Mouse (Mus musculus) kidney, embryonic 14.5 days (tissue): Measurements from ENCODE around the gene Usp27x. TPM values are rescaled to one million over a fixed set of nuclear protein-coding genes. Genes with fewer than 3 reads are reported as not detected.
A peak's percentile ranks its signal among the peaks of the same experiment; 100 is the strongest.

Experiments used
- ATAC-seq: fragments of 200-750 bp; cut with Nextera tagmentation; 2 replicates; pipeline ENCODE4 v1.8.0; 2017; ENCODE audit warnings: moderate number of reproducible peaks, mild to moderate bottlenecking, moderate TSS enrichment, moderate library complexity; ENCODE audit not compliant: low FRiP score, low TSS enrichment
- H3K27ac ChIP-seq: fragments of 300-500 bp; sonication (generic); 2 replicates; pipeline ENCODE4 v1.5.1; 2014; ENCODE audit warnings: low read depth, mild to moderate bottlenecking, low read length, moderate library complexity, mixed read lengths
- H3K27me3 ChIP-seq: fragments of 300-500 bp; sonication (generic); 2 replicates; pipeline ENCODE4 v1.6.1; 2014; ENCODE audit warnings: mild to moderate bottlenecking, low read length; ENCODE audit not compliant: control insufficient read depth, insufficient read depth
- H3K36me3 ChIP-seq: fragments of 300-500 bp; sonication (generic); 2 replicates; pipeline ENCODE4 v1.6.1; 2014; ENCODE audit warnings: low read length, mixed read lengths; ENCODE audit not compliant: control insufficient read depth, insufficient read depth
- H3K4me1 ChIP-seq: fragments of 300-500 bp; sonication (generic); 2 replicates; pipeline ENCODE4 v1.6.1; 2014; ENCODE audit warnings: low read length, mixed read lengths; ENCODE audit not compliant: control insufficient read depth, insufficient read depth
- H3K4me2 ChIP-seq: fragments of 300-500 bp; sonication (generic); replicated peaks from 2 replicates; pipeline ENCODE4 v1.6.1; 2014; ENCODE audit warnings: low read depth, mild to moderate bottlenecking, low read length
- H3K4me3 ChIP-seq: fragments of 300-500 bp; sonication (generic); 2 replicates; pipeline ENCODE4 v1.5.1; 2014; ENCODE audit warnings: mild to moderate bottlenecking, low read length
- H3K9ac ChIP-seq: fragments of 300-500 bp; sonication (generic); 2 replicates; pipeline ENCODE4 v1.6.1; 2014; ENCODE audit warnings: low read depth, mild to moderate bottlenecking, low read length, moderate library complexity
- H3K9me3 ChIP-seq: fragments of 300-500 bp; sonication (generic); 2 replicates; pipeline ENCODE4 v1.6.1; 2016; ENCODE audit warnings: low read length; ENCODE audit not compliant: control insufficient read depth
- WGBS: fragments of 180-500 bp; shearing (Covaris S2); extraction: QIAGEN DNeasy Blood & Tissue Kit; methylation state at CpG from one replicate; pipeline ENCODE4 v1.1.7; 2014; 5-methylcytosine and 5-hydroxymethylcytosine counted together
- polyA plus RNA-seq: library from polyadenylated mRNA; unstranded; fragments of >200 nt; fragmentation: Nextera tagmentation; extraction: Ambion mirVana; gene quantifications from 2 replicates; pipeline ENCODE4 v1.2.1, GENCODE M21; 2014

Gene Usp27x
- polyA plus RNA-seq, 1 experiment from 2014 or later: 0.61 TPM

- Histone ChIP-seq H3K4me2 (peak overlapping the region; percentile 80), H3K27ac (peak overlapping the region; percentile 84), H3K9ac (peak overlapping the region; percentile 74), H3K4me3 (peak overlapping the region; percentile 54), H3K36me3 (no peaks in the 10 kb centered on the region), H3K9me3 (no peaks in the 10 kb centered on the region), H3K4me1 (no peaks in the 10 kb centered on the region), H3K27me3 (no peaks in the 10 kb centered on the region)
- WGBS: 45% methylated on average over 31 of the region's 40 CpGs
- peak; percentile 55 for ATAC-seq
Observed at GRCm38 (mm10) chrX:7375322-7375715, 311 bp downstream of the Usp27x start.

DNA sequence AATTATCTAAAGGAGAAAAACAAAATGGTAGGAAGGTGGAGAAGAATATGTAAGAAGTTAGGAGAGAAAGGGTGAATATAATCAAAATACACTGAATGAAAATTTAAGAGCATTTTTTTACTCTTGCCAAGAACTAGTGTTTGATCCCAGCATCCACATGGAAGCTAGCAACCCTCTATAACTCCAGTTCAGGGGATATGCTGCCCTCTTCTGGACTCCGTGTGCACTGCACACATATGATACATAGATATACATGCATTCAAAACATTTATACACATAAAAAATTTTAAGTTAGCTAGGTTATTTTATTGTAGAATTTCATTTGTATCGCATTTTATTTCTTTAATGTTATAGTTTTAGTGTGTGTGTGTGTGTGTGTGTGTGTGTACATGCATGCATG lies 50.2 kb downstream of the Usp27x start:
- H3K4me1 ChIP-seq: no peaks in the 10 kb centered on the region
- no peak for ATAC-seq

DNA sequence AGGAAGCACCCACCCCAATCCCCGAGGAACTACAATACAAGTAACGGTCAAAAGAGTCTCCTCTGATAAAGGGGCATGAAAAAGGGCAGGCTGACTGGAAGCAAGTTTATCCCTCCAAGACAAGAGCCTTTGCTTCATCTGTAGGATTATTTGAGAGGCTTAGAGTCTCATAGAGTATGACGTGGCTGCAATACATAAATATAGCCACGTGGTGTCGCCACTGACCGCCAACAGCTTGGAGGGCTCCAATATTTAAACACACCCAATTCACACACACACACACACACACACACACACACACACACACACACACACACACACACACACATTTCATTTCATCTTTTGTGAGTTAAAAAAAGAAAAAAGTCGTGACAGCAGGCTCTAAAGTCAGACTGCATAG lies 53.3 kb downstream of the Usp27x start:
- no peaks in the 10 kb centered on the region for H3K36me3 ChIP-seq
- H3K4me3 ChIP-seq: no peak overlapping the region
- no peak overlapping the region for H3K9ac ChIP-seq
- H3K27me3 ChIP-seq: no peaks in the 10 kb centered on the region
- no peaks in the 10 kb centered on the region for H3K9me3 ChIP-seq
- 14% methylated on average over 7 of the region's 7 CpGs for WGBS
- H3K27ac ChIP-seq: no peak overlapping the region
- H3K4me2 ChIP-seq: no peak overlapping the region
- ATAC-seq: no peak
- H3K4me1 ChIP-seq: no peaks in the 10 kb centered on the region

More for the DNA sequence above, 50.2 kb downstream of the Usp27x start:
- 46% methylated on average over 2 of the region's 2 CpGs for WGBS
- Histone ChIP-seq H3K9ac (no peak overlapping the region), H3K27ac (no peak overlapping the region), H3K4me3 (no peak overlapping the region), H3K36me3 (no peaks in the 10 kb centered on the region), H3K9me3 (no peaks in the 10 kb centered on the region), H3K4me2 (no peak overlapping the region), H3K27me3 (no peaks in the 10 kb centered on the region)

Other genes with a start within 250 kb of the Usp27x start
- gene Clcn5, start 56.5 kb downstream of the Usp27x start, polyA plus RNA-seq: 8.8 and 17.9 TPM in 2 replicates
- gene Foxp3, start 197.8 kb upstream of the Usp27x start, polyA plus RNA-seq: 0.07 and 0.36 TPM in 2 replicates
- 1.9 and 2.4 TPM in 2 replicates for gene Ppp1r3f, start 198.5 kb upstream of the Usp27x start, polyA plus RNA-seq
- gene Ccdc22, start 229.7 kb upstream of the Usp27x start, polyA plus RNA-seq: 25.2 and 32.6 TPM in 2 replicates
- gene Cacna1f, start 231.3 kb upstream of the Usp27x start, polyA plus RNA-seq: 0.04 TPM in 1 of 2 replicates, not detected in the other